10 mouse cellular contexts compared by ENCODE assay signal in genomic region chr7:124383489-124383888, GRCm38 (mm10).
DNase-seq lines count a peak whose midpoint lies in the region; ATAC-seq and TF ChIP-seq lines count a peak whose summit lies in the region.
"Had no signal": no experiment of that assay in that cellular context is flagged by ENCODE, and none has a peak within 500 bp of the region (broad histone marks: within the 10 kb centered on the region; RNA-seq: fewer than 3 reads in every experiment).

No protein-coding gene starts in this region.

- no peak for ATAC-seq in Patski
- peak; percentile 44; the same call in 1 of the 2 replicates for ATAC-seq in forebrain, embryonic 14.5 days

- H3K27ac ChIP-seq in forebrain, embryonic 14.5 days (ENCODE audit: low read depth, low read length): no peak overlapping the region
- H3K27ac ChIP-seq: limb, embryonic 15.5 days had no signal

- WGBS in forebrain, embryonic 14.5 days: 19% methylated on average over 4 of the region's 4 CpGs

- no peaks in the 10 kb centered on the region for H3K9me3 ChIP-seq in E14TG2a.4 (ENCODE audit: low read length)
- no peaks in the 10 kb centered on the region for H3K9me3 ChIP-seq in forebrain, embryonic 14.5 days (replicated peaks; ENCODE audit: control insufficient read depth, low read length)
- H3K9me3 ChIP-seq: limb, embryonic 15.5 days had no signal

- no peak overlapping the region for H3K4me3 ChIP-seq in E14TG2a.4 (replicated peaks; ENCODE audit: low read length)
- no peak overlapping the region for H3K4me3 ChIP-seq in forebrain, embryonic 14.5 days (ENCODE audit: low read depth, low read length)
- H3K4me3 ChIP-seq: limb, embryonic 15.5 days had no signal

- no peak overlapping the region for H3K9ac ChIP-seq in forebrain, embryonic 14.5 days (ENCODE audit: low read length)
- H3K9ac ChIP-seq: limb, embryonic 15.5 days had no signal

- H3K4me1 ChIP-seq in E14TG2a.4 (replicated peaks; ENCODE audit: low read depth, low read length): no peaks in the 10 kb centered on the region
- no peaks in the 10 kb centered on the region for H3K4me1 ChIP-seq in forebrain, embryonic 14.5 days (ENCODE audit: control insufficient read depth, insufficient read depth, low read length)
- H3K4me1 ChIP-seq: limb, embryonic 15.5 days had no signal

- POLR2A ChIA-PET in Patski (lab: Charles Lee): no interaction called here

- peak; percentile 46 for TF ChIP-seq CTCF in E14TG2a.4 (conservative IDR thresholded peaks at IDR 0.05; ENCODE audit: low read length)
- peak; percentile 43 for TF ChIP-seq CTCF in Patski (IDR thresholded peaks at IDR 0.05)

- peak; percentile 4 to 14 for DNase-seq in kidney, postnatal 36 days
- DNase-seq in kidney, postnatal 4 days: no peak
- DNase-seq in Patski (ENCODE audit: low read depth, low spot score): no peak
- DNase-seq in forebrain, embryonic 14.5 days (ENCODE audit: low spot score): peak; percentile 70
- DNase-seq in Muller cell, postnatal 12 days (ENCODE audit: inconsistent ontology term): no peak
- DNase-seq in layer of hippocampus, adult 8-10 months (ENCODE audit: low spot score in 2 of 2): no peak
- no peak for DNase-seq in ovary, postnatal 36 days (ENCODE audit: low spot score)
- DNase-seq: heart, postnatal 36 days had no signal

- H3K27me3 ChIP-seq in E14TG2a.4 (ENCODE audit: insufficient read depth, low read length) (no peaks in the 10 kb centered on the region), Patski (no peaks in the 10 kb centered on the region)
- no peaks in the 10 kb centered on the region for H3K27me3 ChIP-seq in forebrain, embryonic 14.5 days (replicated peaks; ENCODE audit: control insufficient read depth, insufficient read depth, low read length)

- in situ Hi-C loops in Patski (cut with MboI; ENCODE audit: low pct_unique_long_range_greater_than_20kb): loop anchor here (10.0 to 25.0 kb wide), 2 partner anchors 401 to 1004 kb away; no protein-coding TSS in a partner anchor

- no peaks in the 10 kb centered on the region for H3K36me3 ChIP-seq in E14TG2a.4 (ENCODE audit: insufficient read depth, low read length)
- H3K36me3 ChIP-seq in forebrain, embryonic 14.5 days (ENCODE audit: control insufficient read depth, insufficient read depth, low read length): no peaks in the 10 kb centered on the region
- H3K36me3 ChIP-seq: limb, embryonic 15.5 days had no signal

- CTCF ChIA-PET in Patski (lab: Charles Lee): interaction anchor here (0.9 to 1.8 kb wide), 3 partner anchors 11 to 399 kb away, joined by 3 to 6 read pairs (median 3); no protein-coding TSS in a partner anchor

- H3K4me2 ChIP-seq in forebrain, embryonic 14.5 days (ENCODE audit: low read length): no peak overlapping the region
- H3K4me2 ChIP-seq: limb, embryonic 15.5 days had no signal

Comparison
In these comparisons a context has a peak if more than half of its experiments do, and no peak if none do; other contexts are left out.
1. DNase-seq: peak in kidney, postnatal 36 days (2 of 2) and forebrain, embryonic 14.5 days (single experiment); none in kidney, postnatal 4 days (0 of 2), Patski (single experiment), Muller cell, postnatal 12 days (single experiment), layer of hippocampus, adult 8-10 months (0 of 2) and ovary, postnatal 36 days (single experiment).